22 mouse cellular contexts compared by ENCODE assay signal in the genomic region with DNA sequence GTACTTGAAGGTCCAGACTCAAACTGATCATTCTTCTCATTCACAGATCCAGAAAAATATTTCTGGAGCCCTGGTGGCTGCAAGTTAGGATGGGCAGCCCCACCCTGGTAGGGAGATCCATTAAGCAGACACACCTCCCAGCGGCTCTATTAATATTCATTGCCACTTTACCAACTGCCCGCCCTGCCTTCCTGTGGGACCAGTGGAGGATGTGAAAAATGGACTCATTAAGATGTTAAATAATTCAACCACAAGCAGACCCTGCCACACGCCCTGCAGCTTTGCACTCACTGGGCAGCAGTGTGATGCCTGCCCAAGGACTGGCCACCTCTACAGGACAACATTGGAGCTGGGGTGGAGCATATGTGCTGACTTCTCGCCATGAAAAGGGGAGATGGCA.
DNase-seq lines count a peak whose midpoint lies in the region; ATAC-seq lines count a peak whose summit lies in the region.
"Had no signal": no experiment of that assay in that cellular context is flagged by ENCODE, and none has a peak within 500 bp of the region (broad histone marks: within the 10 kb centered on the region; RNA-seq: fewer than 3 reads in every experiment).

No protein-coding gene starts in this region.

- no peak overlapping the region for H3K9ac ChIP-seq in forebrain, embryonic 14.5 days (ENCODE audit: low read length)
- no peak overlapping the region for H3K9ac ChIP-seq in forebrain, embryonic 13.5 days
- H3K9ac ChIP-seq in midbrain, embryonic 11.5 days (ENCODE audit: low read length) = no peak overlapping the region
- H3K9ac ChIP-seq in midbrain, embryonic 16.5 days (ENCODE audit: low read depth, low read length) = no peak overlapping the region
- peak overlapping the region; percentile 27; the same call in 1 of the 2 replicates for H3K9ac ChIP-seq in hindbrain, embryonic 12.5 days
- H3K9ac ChIP-seq in midbrain, embryonic 13.5 days (replicated peaks) = no peak overlapping the region
- H3K9ac ChIP-seq: hindbrain, embryonic 15.5 days; limb, embryonic 13.5 days; liver, embryonic 13.5 days; lung, embryonic 14.5 days had no signal

- H3K4me3 ChIP-seq in forebrain, embryonic 14.5 days (ENCODE audit: low read depth, low read length) = no peak overlapping the region
- no peak overlapping the region for H3K4me3 ChIP-seq in forebrain, embryonic 13.5 days
- H3K4me3 ChIP-seq in midbrain, embryonic 11.5 days (ENCODE audit: low read depth, low read length) = no peak overlapping the region
- H3K4me3 ChIP-seq in midbrain, embryonic 16.5 days (ENCODE audit: low read depth, low read length) = no peak overlapping the region
- no peak overlapping the region for H3K4me3 ChIP-seq in hindbrain, embryonic 12.5 days
- H3K4me3 ChIP-seq in midbrain, embryonic 13.5 days (replicated peaks) = no peak overlapping the region
- H3K4me3 ChIP-seq: heart, embryonic 10.5 days; hindbrain, embryonic 15.5 days; layer of hippocampus, adult 2 months; limb, embryonic 13.5 days; liver, embryonic 13.5 days had no signal

- ATAC-seq in forebrain, embryonic 14.5 days = no peak
- no peak for ATAC-seq in forebrain, embryonic 13.5 days
- peak; percentile 80 for ATAC-seq in midbrain, embryonic 11.5 days (ENCODE audit: low FRiP score)
- ATAC-seq in midbrain, embryonic 16.5 days = no peak
- peak; percentile 71 for ATAC-seq in hindbrain, embryonic 12.5 days (ENCODE audit: low FRiP score)
- peak; percentile 76 for ATAC-seq in midbrain, embryonic 13.5 days
- ATAC-seq: intestine, embryonic 16.5 days had no signal

- WGBS in forebrain, embryonic 14.5 days = 47% methylated on average over 4 of the region's 4 CpGs
- 44% methylated on average over 4 of the region's 4 CpGs for WGBS in forebrain, embryonic 13.5 days
- WGBS in midbrain, embryonic 11.5 days = 59% methylated on average over 4 of the region's 4 CpGs
- WGBS in midbrain, embryonic 16.5 days = 40% methylated on average over 4 of the region's 4 CpGs
- 44% methylated on average over 4 of the region's 4 CpGs for WGBS in hindbrain, embryonic 12.5 days
- 36% methylated on average over 4 of the region's 4 CpGs for WGBS in midbrain, embryonic 13.5 days

- DNase-seq in forebrain, embryonic 14.5 days (ENCODE audit: low spot score) = peak; percentile 30
- DNase-seq in midbrain, embryonic 11.5 days (ENCODE audit: low spot score, missing footprints) = peak; percentile 80
- no peak for DNase-seq in gastrocnemius, postnatal 10 days
- DNase-seq in heart, postnatal 4 days = no peak
- DNase-seq: adrenal gland, postnatal 36 days; cerebellum, adult 11 months; cerebellum, adult 9-11 months; kidney, adult 9 months; kidney, postnatal 14 days; liver, embryonic 13.5 days; lung, embryonic 14.5 days; right cerebral cortex, postnatal 25 days; spleen, adult 18-20 months had no signal

- H3K4me1 ChIP-seq in forebrain, embryonic 14.5 days (ENCODE audit: control insufficient read depth, insufficient read depth, low read length) = peaks cover 15% of the 10 kb centered on the region
- peaks cover 41% of the 10 kb centered on the region for H3K4me1 ChIP-seq in forebrain, embryonic 13.5 days
- peaks cover 4% of the 10 kb centered on the region for H3K4me1 ChIP-seq in midbrain, embryonic 11.5 days (ENCODE audit: control insufficient read depth, insufficient read depth, low read length)
- peaks cover 15% of the 10 kb centered on the region for H3K4me1 ChIP-seq in midbrain, embryonic 16.5 days (ENCODE audit: control insufficient read depth, insufficient read depth, low read length)
- H3K4me1 ChIP-seq in hindbrain, embryonic 12.5 days = peaks cover 63% of the 10 kb centered on the region
- peaks cover 36% of the 10 kb centered on the region for H3K4me1 ChIP-seq in midbrain, embryonic 13.5 days (replicated peaks)
- H3K4me1 ChIP-seq: liver, embryonic 13.5 days had no signal

- no peaks in the 10 kb centered on the region for H3K36me3 ChIP-seq in forebrain, embryonic 14.5 days (ENCODE audit: control insufficient read depth, insufficient read depth, low read length)
- H3K36me3 ChIP-seq in forebrain, embryonic 13.5 days (ENCODE audit: poor library complexity, severe bottlenecking) = no peaks in the 10 kb centered on the region
- H3K36me3 ChIP-seq in midbrain, embryonic 11.5 days (ENCODE audit: control insufficient read depth, insufficient read depth, low read length) = no peaks in the 10 kb centered on the region
- H3K36me3 ChIP-seq in midbrain, embryonic 16.5 days (ENCODE audit: control insufficient read depth, insufficient read depth, low read length) = no peaks in the 10 kb centered on the region
- no peaks in the 10 kb centered on the region for H3K36me3 ChIP-seq in hindbrain, embryonic 12.5 days
- no peaks in the 10 kb centered on the region for H3K36me3 ChIP-seq in midbrain, embryonic 13.5 days
- H3K36me3 ChIP-seq: heart, embryonic 10.5 days; hindbrain, embryonic 15.5 days; limb, embryonic 13.5 days; liver, embryonic 13.5 days had no signal

- H3K27ac ChIP-seq in forebrain, embryonic 14.5 days (ENCODE audit: low read depth, low read length) = no peak overlapping the region
- no peak overlapping the region for H3K27ac ChIP-seq in forebrain, embryonic 13.5 days
- H3K27ac ChIP-seq in midbrain, embryonic 11.5 days (ENCODE audit: low read depth, low read length) = no peak overlapping the region; the same call in 1 of the 2 replicates
- no peak overlapping the region for H3K27ac ChIP-seq in midbrain, embryonic 16.5 days (ENCODE audit: low read length)
- H3K27ac ChIP-seq in hindbrain, embryonic 12.5 days = peak overlapping the region; percentile 77
- peak overlapping the region; percentile 51; the same call in 1 of the 2 replicates for H3K27ac ChIP-seq in midbrain, embryonic 13.5 days
- H3K27ac ChIP-seq: hindbrain, embryonic 15.5 days; layer of hippocampus, adult 2 months; limb, embryonic 13.5 days; liver, embryonic 13.5 days had no signal

- H3K9me3 ChIP-seq in forebrain, embryonic 14.5 days (replicated peaks; ENCODE audit: control insufficient read depth, low read length) = no peaks in the 10 kb centered on the region
- no peaks in the 10 kb centered on the region for H3K9me3 ChIP-seq in forebrain, embryonic 13.5 days (replicated peaks)
- H3K9me3 ChIP-seq in midbrain, embryonic 11.5 days (ENCODE audit: control insufficient read depth, low read length) = no peaks in the 10 kb centered on the region
- no peaks in the 10 kb centered on the region for H3K9me3 ChIP-seq in midbrain, embryonic 16.5 days (replicated peaks; ENCODE audit: control insufficient read depth, low read length, poor library complexity, severe bottlenecking)
- H3K9me3 ChIP-seq in hindbrain, embryonic 12.5 days (replicated peaks) = no peaks in the 10 kb centered on the region
- no peaks in the 10 kb centered on the region for H3K9me3 ChIP-seq in midbrain, embryonic 13.5 days
- H3K9me3 ChIP-seq: heart, embryonic 10.5 days; hindbrain, embryonic 15.5 days; limb, embryonic 13.5 days; liver, embryonic 13.5 days had no signal

- no peaks in the 10 kb centered on the region for H3K27me3 ChIP-seq in forebrain, embryonic 14.5 days (replicated peaks; ENCODE audit: control insufficient read depth, insufficient read depth, low read length)
- H3K27me3 ChIP-seq in forebrain, embryonic 13.5 days = no peaks in the 10 kb centered on the region
- H3K27me3 ChIP-seq in midbrain, embryonic 11.5 days (ENCODE audit: control insufficient read depth, insufficient read depth, low read length) = no peaks in the 10 kb centered on the region
- H3K27me3 ChIP-seq in midbrain, embryonic 16.5 days (ENCODE audit: control insufficient read depth, insufficient read depth, low read depth, low read length) = no peaks in the 10 kb centered on the region
- H3K27me3 ChIP-seq in hindbrain, embryonic 12.5 days = no peaks in the 10 kb centered on the region
- H3K27me3 ChIP-seq in midbrain, embryonic 13.5 days = no peaks in the 10 kb centered on the region
- H3K27me3 ChIP-seq: hindbrain, embryonic 15.5 days; limb, embryonic 13.5 days; liver, embryonic 13.5 days had no signal

- no peak overlapping the region for H3K4me2 ChIP-seq in forebrain, embryonic 14.5 days (ENCODE audit: low read length)
- H3K4me2 ChIP-seq in forebrain, embryonic 13.5 days = no peak overlapping the region
- no peak overlapping the region for H3K4me2 ChIP-seq in midbrain, embryonic 11.5 days
- no peak overlapping the region for H3K4me2 ChIP-seq in midbrain, embryonic 16.5 days (ENCODE audit: low read length)
- H3K4me2 ChIP-seq in hindbrain, embryonic 12.5 days (replicated peaks) = no peak overlapping the region
- H3K4me2 ChIP-seq in midbrain, embryonic 13.5 days (replicated peaks) = no peak overlapping the region
- H3K4me2 ChIP-seq: hindbrain, embryonic 15.5 days; limb, embryonic 13.5 days; liver, embryonic 13.5 days; lung, embryonic 14.5 days had no signal

Comparison
In these comparisons a context has a peak if more than half of its experiments do, and no peak if none do; other contexts are left out.
1. ATAC-seq: peak in midbrain, embryonic 11.5 days (single experiment), hindbrain, embryonic 12.5 days (single experiment) and midbrain, embryonic 13.5 days (single experiment); none in forebrain, embryonic 14.5 days (single experiment), forebrain, embryonic 13.5 days (single experiment) and midbrain, embryonic 16.5 days (single experiment).
2. H3K27ac ChIP-seq: peak in hindbrain, embryonic 12.5 days (single experiment) and midbrain, embryonic 13.5 days (single experiment); none in forebrain, embryonic 14.5 days (single experiment), forebrain, embryonic 13.5 days (single experiment), midbrain, embryonic 11.5 days (single experiment) and midbrain, embryonic 16.5 days (single experiment).
3. DNase-seq: peak in forebrain, embryonic 14.5 days (single experiment) and midbrain, embryonic 11.5 days (single experiment); none in gastrocnemius, postnatal 10 days (single experiment) and heart, postnatal 4 days (single experiment).